Mouse (Mus musculus) embryonic stem cell, embryonic (primary cell): ENCODE results near the gene Dthd1.

Experiments used
- CTCF ChIA-PET, 4 experiments: fragments of 300-600 bp in 2 of 4; fragments of 350-600 bp in 2 of 4; sonication (Branson Sonifier 250); formaldehyde crosslinking; loops; one replicate each; lab custom pipeline; 2022; ENCODE audit warnings: inconsistent platforms in 2 of 4; lab: Charles Lee
- POLR2A ChIA-PET, 4 experiments: fragments of 300-600 bp in 2 of 4; fragments of 350-600 bp in 2 of 4; sonication (Branson Sonifier 250); formaldehyde crosslinking; loops; one replicate each; lab custom pipeline; 2022; ENCODE audit warnings: antibody characterized with exemption in 4 of 4, inconsistent platforms in 1 of 4; lab: Charles Lee

Dthd1 gene

DNA sequence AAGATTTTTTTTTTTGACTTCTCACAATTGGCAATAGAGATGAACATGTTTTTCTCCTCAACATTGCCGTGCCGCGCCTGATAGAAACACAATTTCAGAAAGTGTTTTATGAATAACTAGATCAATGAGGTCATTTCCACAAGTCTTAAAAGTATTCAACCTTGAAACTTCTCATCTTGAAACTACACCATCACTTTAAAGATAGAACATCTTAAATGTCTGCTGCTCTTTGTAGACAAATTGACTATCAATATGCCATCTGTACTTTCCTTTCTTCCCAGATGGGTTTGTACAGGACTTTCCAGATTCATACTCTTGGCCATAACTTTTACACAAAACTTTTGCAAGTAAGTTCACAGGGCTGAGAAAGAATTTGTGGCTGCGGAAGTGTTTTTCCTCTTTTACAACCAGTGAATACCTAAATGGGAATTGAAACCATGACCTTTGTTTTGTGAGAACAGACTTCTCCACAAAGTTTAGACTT lies 40.8 kb downstream of the Dthd1 start:
- CTCF ChIA-PET = no interaction called here
- POLR2A ChIA-PET = no interaction called here

DNA sequence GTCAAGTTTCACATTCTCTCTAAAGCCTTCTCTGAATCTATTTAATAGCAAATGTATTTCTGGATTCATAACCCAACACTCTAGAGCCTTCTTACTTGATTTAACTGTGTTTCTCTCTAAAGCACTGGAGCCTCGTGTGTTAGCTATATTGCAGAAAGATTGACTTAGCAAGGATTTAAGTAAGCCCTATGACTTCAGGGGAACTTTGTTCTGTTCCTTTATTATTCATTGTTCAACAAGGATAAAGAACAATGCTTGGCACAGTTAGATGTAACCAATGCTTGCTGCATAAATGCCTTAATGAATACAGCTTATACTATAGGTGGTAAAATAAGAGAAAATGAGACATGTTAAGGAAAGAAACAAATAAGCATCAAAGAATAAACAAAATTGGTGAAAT lies 43.9 kb downstream of the Dthd1 start:
- CTCF ChIA-PET = no interaction called here
- POLR2A ChIA-PET = no interaction called here

DNA sequence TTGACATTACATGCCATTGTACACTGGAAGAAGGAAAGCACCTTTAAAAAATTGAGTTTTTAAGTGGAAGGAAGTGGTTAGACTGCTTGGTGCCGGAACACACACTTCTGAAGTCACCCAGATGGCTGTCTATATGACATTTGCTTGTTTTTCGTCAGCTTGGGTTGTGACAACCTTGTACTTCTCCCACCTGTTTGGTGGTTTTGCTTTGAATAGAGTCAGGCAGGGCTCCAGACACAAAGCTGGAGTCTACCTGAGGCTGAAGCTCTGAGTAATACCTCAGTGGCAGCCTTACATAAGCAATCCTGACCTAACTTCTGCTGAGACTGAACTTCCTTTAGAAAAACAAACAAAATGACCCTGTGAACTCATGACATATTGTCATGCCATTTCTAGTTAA lies 44.7 kb downstream of the Dthd1 start:
- CTCF ChIA-PET = no interaction called here

DNA sequence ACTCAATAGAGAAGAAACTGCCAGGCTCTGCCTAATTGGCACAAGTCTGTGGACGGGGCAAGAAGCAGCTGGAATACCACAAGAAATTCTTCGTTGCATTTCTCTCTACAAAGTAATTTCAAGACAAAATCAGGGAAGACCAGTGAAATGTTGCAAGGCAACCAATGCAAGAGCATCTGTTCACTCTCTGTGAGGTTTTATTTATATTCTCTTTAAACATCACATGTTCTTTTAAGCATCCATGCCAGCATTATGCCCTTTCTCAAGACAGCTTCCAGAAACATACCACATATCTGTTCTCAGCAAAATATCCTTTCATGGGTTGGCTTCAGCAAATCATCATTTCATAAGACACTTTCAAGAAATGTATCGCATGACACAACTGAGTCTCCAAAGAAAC lies 50.7 kb downstream of the Dthd1 start:
- CTCF ChIA-PET = no interaction called here

More for the DNA sequence above, 44.7 kb downstream of the Dthd1 start:
- POLR2A ChIA-PET = interaction anchor here in 1 of 4 experiments (0.7 kb wide), 1 partner anchor 821 kb away, joined by 3 read pairs; no protein-coding TSS in a partner anchor

DNA sequence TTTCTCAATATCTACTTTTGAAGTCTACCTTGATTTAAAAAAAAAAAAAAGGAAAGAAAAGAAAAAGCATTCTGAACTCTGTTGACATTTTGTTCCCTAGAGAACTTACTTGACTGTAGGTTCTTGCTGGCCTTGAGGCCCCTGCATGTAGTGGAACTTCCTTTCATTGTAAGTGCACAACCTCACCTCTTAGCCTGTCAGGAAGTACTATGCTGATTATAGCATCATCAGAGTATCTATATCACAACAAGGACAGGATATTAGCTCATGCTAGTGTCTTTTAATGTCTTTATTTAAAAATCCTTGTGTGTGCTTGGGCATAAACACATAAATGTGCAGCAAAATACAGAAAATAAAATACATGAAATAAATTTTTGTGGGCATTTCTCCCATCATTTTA lies 53.4 kb downstream of the Dthd1 start:
- POLR2A ChIA-PET = no interaction called here
- CTCF ChIA-PET = no interaction called here

More for the DNA sequence above, 50.7 kb downstream of the Dthd1 start:
- POLR2A ChIA-PET = no interaction called here

DNA sequence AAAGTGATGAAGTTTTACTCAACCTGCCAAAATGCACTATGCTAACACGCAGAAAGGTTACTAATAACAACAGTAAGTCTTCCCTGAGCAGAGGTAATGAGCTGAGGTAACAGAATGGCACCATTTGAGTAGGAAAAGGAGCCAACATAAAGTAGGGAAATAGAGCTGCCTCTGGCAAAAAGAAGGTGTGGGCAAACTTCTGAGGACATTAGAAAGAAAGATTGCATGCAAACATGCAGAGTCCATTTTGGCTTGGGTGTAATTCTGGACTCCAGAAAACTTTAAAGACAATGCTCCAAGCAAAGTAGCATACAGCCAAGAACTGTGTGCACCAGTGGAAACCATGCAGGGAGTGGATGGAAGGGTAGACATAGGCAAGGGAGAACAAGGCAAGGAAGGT lies 65.9 kb downstream of the Dthd1 start:
- POLR2A ChIA-PET = no interaction called here

DNA sequence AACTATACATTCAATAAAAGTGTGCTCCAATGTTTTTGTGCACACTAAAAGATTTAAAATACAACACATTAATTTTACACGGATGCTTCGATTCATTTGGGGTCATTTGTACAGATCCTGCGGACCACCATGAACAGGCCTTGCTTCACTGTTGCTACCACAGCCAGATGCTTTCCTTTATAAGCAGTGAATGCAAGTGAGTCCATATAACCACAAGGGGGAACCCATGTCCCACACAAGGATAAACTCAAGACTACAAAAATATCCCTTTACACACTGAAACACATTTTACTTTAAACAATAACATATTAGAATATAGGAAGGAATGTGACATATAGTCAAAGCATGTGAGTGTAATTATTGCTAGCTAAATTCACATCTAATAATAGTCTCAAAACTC lies 81.7 kb downstream of the Dthd1 start:
- POLR2A ChIA-PET = no interaction called here
- CTCF ChIA-PET = no interaction called here

More for the DNA sequence above, 65.9 kb downstream of the Dthd1 start:
- CTCF ChIA-PET = no interaction called here

DNA sequence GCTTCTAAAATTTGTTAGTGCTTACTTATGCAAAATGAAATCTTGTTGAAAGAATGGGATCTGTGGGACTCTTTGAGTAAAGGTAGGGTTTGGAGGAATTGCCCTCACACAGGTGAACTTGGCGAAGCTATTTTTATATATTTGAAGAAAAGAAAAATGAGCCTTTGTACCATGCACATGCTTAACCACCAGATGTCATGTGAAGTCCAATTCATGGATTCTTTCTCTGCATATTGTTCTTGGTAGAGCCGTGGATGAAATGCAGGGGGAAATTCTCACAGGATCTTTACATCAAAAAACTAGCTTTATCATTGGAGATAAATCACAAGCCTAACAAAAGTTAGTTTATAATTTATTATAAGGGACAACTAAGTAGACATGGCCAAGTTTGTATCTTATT lies 93.3 kb downstream of the Dthd1 start:
- ChIA-PET POLR2A (no interaction called here), CTCF (no interaction called here)

DNA sequence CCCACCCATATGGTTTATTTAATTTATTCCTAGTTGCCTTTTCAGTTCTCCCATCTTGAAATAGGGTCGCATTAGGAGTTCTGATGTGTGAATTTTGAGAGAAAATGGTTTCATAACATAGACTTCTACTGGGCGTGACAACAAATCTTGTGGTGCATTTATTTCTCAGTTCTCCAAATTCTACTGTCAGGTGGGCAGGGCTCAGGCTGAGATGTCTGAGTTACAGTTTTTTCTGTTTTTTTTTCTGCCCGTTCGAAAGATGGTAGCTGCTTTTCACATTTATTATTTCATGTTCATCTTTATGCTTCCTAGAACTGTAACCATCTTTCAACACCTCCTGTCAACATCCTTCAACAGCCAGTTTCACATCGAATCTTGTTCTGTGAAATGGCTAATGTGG lies 95.5 kb downstream of the Dthd1 start:
- POLR2A ChIA-PET = no interaction called here
- CTCF ChIA-PET = no interaction called here

DNA sequence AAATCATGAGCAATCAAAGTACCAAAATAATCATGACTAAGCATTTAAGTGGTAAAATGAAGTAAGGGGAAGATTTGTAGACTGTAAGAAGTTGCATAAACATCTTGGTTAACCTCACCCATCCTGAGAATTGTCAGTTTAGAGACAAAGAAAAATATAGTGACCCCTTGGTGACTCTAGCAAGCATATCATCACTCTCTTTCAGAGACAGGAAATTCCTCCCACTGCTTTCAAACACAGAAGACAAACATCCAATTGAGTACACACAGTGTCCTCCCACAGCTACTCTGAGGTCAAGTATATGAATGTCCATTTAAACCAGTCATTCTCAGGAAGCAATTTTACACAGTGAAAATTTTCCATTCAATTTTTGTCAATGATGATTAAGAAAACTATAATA lies 111.0 kb downstream of the Dthd1 start:
- CTCF ChIA-PET = no interaction called here
- POLR2A ChIA-PET = no interaction called here
